Mouse (Mus musculus) bone marrow, adult 2 months (tissue): Measurements from ENCODE around the gene Cacna2d4.

Experiments used
- CTCF ChIP-seq: fragments of 200-500 bp; IDR thresholded peaks from 2 replicates; pipeline ENCODE4 v1.5.1; 2011; ENCODE audit warnings: low read length, control low read depth; ENCODE audit not compliant: control insufficient read depth, insufficient read depth
- POLR2A ChIP-seq: fragments of 200-500 bp; IDR thresholded peaks from 2 replicates; pipeline ENCODE4 v1.6.1; 2011; ENCODE audit warnings: low read depth, mild to moderate bottlenecking, control low read depth, low read length, borderline replicate concordance; ENCODE audit not compliant: control insufficient read depth

- no peak for TF ChIP-seq POLR2A
- no peak for TF ChIP-seq CTCF
Observed at GRCm38 (mm10) chr6:119201575-119201974, 34.8 kb upstream of the Cacna2d4 start.
